Mouse (Mus musculus) yolk sac, embryonic 10.5 days (tissue): ENCODE measurements around the gene Apobec4.

Experiments
- DNase-seq: peaks from one replicate; pipeline ENCODE4 v3.0.0-alpha.2; 2017; ENCODE audit warnings: low spot score

The Apobec4 gene

GRCm38 (mm10) chr1:152750312-152750965 is at the start of gene Apobec4:
Gene Apobec4, plus strand, starts transcription at chr1:152750551.
- no peak for DNase-seq

GRCm38 (mm10) chr1:152701066-152701465 is 49.3 kb upstream of the Apobec4 start:
- no peak for DNase-seq

GRCm38 (mm10) chr1:152702920-152703319 is 47.4 kb upstream of the Apobec4 start:
- no peak for DNase-seq

GRCm38 (mm10) chr1:152703941-152704340 is 46.4 kb upstream of the Apobec4 start:
- peak; percentile 36 for DNase-seq

DNA sequence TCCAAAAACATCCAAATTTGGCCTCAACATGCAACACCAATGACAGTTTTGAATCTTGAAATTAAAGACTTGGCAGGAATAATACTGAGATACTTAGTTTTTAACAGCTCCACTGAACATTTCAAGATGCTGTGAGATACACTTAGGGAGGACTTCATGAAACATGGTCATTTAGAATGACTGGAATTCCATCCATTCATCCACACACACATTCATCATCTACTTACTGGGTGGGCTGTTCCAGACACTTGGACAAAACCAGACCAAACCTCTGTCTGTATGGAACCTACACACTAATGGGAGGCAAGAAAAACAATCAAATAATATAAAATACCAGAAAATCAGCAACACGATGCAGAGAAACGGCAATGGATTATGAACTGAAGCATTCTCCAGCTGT is 42.8 kb upstream of the Apobec4 start:
- no peak for DNase-seq

GRCm38 (mm10) chr1:152711037-152711436 is 39.3 kb upstream of the Apobec4 start:
- DNase-seq = no peak

- DNase-seq = no peak
These were observed 36.4 kb upstream of the Apobec4 start for GRCm38 (mm10) chr1:152713924-152714323.

DNA sequence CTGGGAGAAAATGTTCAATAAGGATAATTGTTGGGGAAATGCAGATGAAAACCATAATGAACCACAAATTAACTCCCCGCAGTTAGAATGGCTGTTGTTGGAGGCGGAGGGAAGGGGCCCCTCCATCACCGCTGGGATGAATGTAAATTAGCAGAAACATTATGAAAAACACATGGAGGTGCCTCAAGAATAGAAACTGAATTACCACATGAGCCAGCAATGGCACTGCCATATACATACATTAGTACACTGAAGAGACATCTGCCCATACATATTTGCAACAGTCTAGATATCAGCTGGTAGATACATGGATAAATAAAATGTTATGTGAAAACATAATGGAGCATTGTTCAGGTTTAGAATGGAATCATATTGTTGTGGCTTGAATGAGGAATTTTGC is 35.9 kb upstream of the Apobec4 start:
- DNase-seq = no peak

GRCm38 (mm10) chr1:152717329-152717728 is 33.0 kb upstream of the Apobec4 start:
- no peak for DNase-seq

GRCm38 (mm10) chr1:152718200-152718599 is 32.2 kb upstream of the Apobec4 start:
- DNase-seq = no peak

DNA sequence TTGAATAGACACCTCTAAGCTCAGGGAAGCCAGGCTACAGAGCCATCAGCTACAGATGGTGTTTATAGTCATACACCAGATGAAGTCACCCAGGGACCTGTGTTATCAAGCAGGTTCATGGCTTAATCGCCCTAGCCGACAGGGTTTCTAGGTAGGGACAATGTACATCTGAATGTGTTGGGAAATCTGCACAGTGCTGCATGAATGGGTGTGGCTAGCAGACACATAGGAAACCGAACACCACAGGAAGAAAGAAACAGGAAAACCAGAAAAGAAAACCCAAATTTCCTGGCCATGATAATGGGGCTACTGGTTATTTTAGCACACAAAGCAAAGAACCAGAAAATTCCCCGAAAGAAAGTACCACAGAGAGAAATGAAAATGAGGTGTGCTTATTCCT is 29.4 kb upstream of the Apobec4 start:
- DNase-seq = no peak

GRCm38 (mm10) chr1:152721535-152722198 is 28.7 kb upstream of the Apobec4 start:
- no peak for DNase-seq

- DNase-seq = no peak
These were observed 26.1 kb upstream of the Apobec4 start for GRCm38 (mm10) chr1:152724286-152724685.

- no peak for DNase-seq
These were observed 24.3 kb upstream of the Apobec4 start for GRCm38 (mm10) chr1:152726095-152726494.

DNA sequence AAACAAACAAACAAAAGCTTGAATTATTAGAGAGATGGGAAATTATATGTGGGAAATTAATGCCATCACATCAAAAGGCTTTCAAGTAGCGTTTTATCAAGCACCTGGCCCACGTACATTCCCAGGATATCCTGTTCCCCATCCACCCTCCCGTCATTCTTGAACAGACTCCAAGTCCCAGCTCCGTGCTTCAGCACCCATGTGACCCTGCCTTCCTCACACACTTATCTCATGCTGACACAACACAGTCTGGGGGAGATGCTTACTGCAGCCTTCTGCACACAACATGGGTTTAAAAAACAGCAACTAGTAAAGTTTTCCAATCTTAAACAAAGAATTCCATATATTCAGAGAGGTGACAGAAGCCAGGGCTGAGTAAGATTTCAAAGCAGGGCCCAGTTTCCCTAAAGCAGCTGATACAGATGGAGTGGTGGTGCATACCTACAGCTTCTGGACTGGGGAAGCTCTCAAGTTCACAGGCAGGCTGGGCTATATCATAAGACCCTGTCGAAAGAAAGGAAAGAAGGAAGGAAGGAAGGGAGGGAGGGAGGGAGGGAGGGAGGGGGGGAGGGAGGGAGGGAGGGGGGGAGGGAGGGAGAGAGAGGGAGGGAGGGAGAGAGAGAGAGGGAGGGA is 22.6 kb upstream of the Apobec4 start:
- peak; percentile 53 for DNase-seq

DNA sequence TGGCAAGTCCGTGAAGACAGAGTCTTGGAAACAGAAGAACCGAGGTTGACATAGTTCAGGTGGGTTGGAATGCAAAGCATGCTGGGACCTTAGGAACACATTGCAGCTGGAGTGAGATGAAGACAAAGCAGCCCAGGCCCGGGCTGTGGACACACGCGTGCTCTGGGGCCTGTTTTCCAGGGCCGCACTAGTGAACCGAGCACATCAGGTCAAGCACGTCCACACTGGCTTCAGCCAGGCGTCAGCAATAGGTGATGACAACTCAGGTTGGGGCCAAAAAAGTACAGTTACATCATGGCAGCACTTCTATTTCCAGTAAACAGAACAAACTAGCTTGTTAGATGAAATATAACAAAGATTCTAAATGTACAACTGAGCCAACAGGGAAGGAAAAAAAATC is 11.6 kb upstream of the Apobec4 start:
- DNase-seq = no peak

DNA sequence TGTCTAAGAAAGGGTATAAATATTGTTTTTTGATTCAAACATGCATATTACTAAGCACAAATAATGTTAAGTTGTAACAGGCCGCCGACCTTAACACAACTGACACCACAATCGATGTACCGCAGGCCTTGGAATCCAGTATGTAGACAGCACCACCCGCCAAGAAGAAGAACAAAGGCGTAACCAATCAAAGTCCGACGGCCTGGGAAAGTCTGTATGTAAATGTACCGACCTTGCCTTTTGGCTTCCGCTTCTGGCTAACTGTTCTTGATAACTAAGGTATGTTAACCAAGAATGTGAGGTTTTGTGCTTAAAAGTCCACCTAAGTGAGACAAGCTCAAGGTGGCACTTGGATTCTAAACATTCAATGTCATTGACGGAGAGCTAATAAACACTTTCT is 11.0 kb upstream of the Apobec4 start:
- DNase-seq = peak; percentile 54

DNA sequence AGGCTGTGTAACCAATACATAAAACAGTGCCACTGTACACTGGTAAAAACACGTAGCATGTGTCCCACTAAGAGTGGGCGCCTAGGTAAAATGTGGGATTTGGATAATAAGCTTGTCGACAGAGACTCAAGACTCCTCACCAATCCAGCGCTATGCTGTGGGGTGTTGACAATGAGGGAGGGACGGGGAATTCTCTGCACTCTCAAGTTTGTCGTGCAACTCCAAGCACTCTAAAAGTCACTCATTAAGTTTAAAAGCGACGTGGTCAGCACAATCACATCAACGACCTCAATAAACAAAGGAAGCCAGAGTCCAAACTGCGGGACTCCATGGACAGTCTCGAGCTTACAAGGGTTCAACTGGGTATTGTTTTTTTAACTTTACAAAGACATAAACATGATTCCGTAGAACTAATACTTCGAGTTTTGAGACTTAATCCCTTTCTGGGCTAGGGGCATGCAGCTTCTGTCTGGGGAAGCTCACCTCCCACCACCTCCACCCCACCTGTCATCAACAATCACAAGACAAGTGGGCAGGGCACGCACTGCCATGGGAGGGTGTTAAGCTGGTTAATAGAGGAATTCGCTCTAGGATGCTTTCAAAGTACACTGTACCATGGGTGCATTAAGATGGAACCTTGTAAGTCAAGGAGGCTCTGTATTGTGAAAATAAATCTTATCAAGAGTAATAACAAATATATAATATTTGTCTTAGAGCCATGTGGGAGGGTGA is 7.1 kb upstream of the Apobec4 start:
- peak; percentile 79 for DNase-seq

- DNase-seq = peak; percentile 79
These were observed 3.9 kb upstream of the Apobec4 start for GRCm38 (mm10) chr1:152746426-152746825.

- DNase-seq = no peak
These were observed 1.1 kb upstream of the Apobec4 start for GRCm38 (mm10) chr1:152749276-152749675.

- no peak for DNase-seq
These were observed 11.4 kb downstream of the Apobec4 start for GRCm38 (mm10) chr1:152761791-152762190.

DNA sequence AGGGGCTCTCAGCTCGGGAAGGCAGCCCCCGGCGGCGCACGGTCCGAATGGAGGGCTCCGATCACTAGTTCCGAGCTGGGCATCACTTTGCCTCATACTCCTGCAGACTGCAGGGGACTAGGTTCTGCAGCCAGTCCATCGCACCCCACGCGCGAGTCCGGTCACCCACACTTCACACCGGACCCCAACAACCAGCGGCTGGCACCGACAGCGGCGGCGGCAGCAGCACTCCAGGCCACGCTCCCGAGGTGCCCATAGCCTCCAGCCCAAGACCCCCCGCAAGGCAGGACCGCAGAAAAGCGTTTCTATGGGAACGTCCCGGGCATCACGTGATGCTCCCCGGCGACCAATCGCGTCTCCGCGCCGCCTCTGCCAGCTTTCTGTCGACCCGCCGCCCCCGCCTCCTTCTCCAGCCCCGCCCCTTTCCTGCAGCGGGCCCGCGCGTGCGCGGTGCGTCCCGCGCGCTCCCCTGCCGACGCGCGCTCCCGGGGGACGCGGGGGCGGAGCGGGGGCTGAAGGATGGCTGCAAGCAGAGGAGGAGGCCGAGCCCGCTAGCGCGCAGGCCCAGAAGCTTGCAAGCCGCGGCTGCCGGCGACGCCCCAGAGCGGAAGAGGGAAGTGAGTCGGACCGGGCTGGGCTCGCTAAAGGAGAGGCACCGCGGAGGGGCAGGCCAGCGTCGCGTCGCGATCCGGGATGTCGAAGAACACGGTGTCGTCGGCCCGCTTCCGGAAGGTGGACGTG is 15.9 kb downstream of the Apobec4 start, which contains the start of the genes Rgl1 and Arpc5:
TSS of gene Rgl1 (minus strand) at position 320 of the 741 bp plus-strand sequence.
TSS of gene Arpc5 (plus strand) at position 511 of the 741 bp plus-strand sequence.
- peak; percentile 97 for DNase-seq
